Mouse (Mus musculus) neural tube, embryonic 10.5 days (tissue): ENCODE data around the gene Mrtfb.
"Not testable (repeated sequence)": the region's sequence is repeated elsewhere in the genome, so short reads cannot be mapped to it uniquely, and the experiment has no call there.

Experiments used
- DNase-seq: peaks from one replicate; pipeline ENCODE4 v3.0.0-alpha.2; 2017; ENCODE audit warnings: low spot score; ENCODE audit errors: extremely low spot score

Gene Mrtfb

DNA sequence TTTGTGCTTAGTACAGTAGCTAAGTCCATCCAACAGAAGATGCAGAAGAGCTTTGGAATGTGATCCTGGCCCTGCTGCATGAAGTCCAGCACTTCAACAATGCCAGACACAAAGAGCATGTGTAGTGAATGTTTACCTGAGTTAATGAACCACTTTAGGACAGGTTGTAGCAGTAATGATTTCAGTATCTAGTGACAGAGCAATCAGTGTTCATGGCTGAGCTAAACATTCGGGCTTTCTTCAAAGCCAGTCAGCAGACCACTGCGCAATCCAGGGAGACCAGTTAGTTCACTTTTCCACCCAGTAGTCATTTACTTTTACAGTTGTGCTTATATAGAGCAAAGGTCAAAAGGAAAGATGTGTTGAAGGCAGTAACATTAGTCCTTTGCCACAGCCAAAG lies 20.0 kb downstream of the Mrtfb start:
- no peak for DNase-seq

DNA sequence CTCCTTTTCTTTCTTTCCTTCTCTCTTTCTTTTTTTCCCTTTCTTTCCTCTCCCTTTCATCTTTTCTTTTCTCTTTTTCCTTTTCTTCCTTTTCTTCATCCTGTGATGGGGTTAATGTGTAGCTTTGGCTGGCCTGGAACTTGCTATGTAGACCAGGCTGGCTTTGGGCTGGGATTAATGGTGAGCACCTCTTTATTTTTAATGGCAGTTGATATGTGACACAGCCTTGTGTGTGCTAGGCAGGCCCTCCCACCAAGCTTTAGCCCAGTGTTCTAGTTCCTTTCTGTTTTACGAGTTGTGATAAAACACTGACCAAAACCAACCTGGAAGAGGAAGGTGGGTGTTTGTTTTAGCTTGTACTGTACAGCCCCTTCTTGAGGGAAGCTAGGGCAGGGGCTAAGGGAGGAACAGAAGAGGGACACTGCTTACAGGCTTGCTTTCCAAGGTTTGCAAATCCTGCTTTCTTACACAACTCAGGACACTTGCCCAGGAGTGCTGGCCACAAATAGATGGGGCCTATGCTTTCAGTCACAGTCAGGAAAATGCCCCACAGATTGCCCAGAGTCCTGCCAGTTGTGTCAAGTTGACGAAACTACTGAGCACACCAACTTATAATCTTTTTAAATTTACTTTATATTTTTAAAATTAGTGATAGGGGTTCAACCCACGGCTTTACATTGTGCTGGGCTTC lies 20.6 kb downstream of the Mrtfb start:
- no peak for DNase-seq

DNA sequence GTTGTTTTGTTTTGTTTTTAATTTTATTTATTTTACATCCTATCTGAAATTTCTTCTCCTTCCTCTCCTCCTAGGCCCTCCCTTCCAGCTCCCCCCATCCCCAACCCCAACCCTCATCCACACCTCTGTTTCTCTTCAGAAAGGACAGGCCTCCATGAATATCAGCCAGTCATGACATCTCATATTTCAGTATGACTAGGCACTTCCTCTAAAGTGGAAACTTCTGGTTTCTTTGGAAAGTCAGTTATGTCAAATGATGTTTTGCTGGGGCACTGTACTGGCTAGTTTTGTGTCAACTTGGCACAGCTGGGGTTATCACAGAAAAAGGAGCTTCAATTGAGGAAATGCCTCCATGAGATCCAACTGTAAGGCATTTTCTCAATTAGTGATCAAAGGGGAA lies 30.1 kb downstream of the Mrtfb start:
- not testable (repeated sequence) for DNase-seq

DNA sequence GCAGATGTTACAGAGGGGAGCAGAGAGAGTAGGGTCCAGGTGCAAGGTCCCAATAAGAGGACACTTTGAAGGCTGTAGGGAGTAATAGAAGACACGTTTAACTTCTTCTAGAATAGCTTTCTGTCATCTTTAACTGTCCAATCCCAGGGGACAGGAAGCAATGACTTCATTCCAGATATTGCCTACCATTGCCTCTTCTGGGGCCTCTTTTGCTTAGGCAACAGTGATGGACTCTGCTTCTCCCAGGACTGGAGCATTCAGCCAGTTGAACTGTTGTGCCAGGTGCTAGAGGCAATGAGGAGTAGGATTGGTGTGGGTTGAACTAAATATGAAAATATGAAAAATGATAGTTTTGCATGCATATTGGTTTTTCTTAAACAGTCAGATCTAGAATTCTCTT lies 41.6 kb downstream of the Mrtfb start:
- no peak for DNase-seq

DNA sequence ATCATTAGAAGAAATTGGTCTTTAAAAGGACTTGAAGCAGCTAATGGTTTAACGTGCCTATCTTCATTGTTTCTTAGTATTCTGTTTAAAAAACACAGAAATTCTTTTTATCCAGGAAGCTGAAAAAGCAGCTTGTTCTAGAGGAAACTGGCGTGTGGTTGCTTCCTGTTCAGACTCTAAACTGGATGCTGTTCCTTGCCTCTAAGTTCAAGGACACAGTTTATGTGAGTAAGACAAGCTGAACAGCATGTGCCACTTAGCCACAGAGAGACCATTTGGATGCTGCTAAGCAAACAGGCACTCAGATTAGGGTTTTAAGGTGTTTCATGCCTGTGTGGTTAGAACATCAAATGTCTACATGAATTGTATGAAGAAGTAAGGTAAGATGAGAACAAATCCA lies 42.7 kb downstream of the Mrtfb start:
- DNase-seq = no peak

DNA sequence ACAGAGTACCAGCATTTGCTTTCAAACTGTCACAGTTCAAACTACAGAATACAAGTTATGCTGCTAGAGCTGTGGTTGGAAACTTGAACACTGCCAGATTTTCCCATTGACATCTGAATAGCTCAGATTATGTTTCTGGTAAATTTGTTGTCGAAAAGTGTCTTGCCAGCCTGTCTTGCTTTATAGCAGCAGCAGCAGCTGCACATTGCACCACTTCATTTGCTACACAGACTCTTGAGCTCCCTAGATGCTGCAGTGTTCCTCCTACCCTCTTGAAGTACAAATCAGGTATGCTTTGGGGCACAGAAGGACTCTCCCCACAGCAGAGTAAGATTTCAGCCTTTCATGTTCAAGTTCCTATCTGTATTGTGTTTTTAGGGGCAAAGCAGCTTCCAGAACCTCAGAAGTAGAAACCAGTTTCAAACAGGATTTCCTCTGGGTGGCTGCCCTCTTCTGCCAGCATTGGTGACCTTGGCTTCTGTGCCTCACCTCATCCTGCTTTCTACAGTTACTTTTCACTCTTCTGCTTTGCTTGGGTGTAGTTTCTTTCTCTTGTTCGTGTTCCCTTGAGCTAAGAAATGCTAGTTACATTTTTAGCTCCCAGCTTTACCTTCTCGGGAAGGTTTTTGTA lies 49.9 kb downstream of the Mrtfb start:
- no peak for DNase-seq

DNA sequence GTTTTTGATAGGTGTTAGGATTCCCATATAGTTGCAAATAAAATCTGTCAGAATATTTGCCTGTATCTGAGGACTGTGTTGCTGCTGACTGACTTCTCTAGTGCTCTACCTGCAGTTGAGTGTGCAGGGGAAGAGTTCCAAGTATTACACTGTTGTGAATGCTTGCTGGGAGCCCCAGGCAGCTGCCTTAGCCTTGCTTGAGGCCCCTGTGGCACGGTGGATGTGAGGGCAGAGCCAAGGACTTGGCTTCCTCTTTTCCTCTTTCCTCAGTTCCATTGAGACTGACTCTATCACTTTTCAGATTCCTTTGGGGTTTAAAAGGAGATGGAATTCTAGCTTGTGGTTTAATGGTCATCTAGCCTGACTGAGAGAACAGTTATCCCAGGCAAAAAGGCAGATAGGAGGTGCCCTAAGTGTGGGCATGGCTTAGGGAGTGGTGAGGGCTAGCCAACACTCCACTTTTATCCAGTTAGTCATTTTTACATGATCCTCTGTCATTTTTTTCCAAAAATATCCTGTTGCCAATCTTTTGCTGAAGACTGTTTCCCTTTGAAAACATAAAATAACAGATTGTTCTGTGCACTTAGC lies 53.9 kb downstream of the Mrtfb start:
- no peak for DNase-seq

DNA sequence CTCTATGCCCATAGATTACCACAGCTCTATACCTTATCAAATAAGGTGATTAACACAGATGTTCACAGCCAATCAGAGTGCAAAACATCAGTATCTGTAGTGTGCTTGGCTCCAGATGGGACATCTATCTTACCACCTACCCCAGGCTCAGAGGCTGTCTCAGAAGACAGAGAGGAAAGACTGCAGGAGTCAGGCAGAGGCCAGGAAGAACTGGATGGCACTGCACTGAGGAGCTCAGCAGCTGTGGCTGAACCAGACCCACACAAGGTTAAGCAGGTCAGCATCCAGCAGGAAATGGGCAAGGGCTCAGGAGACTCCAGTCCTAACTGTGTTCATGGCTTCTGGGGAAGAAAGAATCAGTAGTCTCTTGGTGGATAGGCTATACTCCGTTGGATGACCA lies 55.1 kb downstream of the Mrtfb start:
- DNase-seq = no peak

DNA sequence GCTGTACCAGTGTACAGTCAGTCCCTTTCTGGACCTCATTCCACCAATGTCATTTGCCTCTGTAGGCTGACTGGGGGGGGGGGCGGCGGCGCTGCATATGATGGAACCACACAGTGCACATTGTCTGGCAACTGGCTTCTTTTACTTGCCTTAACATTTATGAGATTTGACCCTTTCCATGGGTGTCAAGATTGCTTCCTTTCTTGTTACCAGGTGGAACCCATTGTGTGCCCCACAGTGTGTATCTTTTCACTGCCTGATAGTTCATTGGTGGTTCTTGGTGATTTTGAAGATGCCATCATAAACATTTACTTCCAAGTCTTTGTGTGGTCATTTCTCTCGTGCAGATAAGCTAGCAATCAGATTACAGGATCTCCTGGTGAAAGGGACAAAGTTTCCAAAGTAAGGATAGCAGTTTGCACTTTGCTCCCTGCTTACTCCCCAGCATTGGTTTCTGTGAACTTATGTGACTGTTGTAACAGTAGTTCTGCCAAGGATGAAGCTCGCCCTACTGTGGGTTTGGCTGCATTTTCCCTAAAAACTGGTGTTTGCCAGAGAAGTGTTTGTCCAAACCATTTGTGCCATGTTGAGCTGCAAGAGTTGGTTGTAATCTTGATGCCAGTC lies 56.9 kb downstream of the Mrtfb start:
- no peak for DNase-seq

DNA sequence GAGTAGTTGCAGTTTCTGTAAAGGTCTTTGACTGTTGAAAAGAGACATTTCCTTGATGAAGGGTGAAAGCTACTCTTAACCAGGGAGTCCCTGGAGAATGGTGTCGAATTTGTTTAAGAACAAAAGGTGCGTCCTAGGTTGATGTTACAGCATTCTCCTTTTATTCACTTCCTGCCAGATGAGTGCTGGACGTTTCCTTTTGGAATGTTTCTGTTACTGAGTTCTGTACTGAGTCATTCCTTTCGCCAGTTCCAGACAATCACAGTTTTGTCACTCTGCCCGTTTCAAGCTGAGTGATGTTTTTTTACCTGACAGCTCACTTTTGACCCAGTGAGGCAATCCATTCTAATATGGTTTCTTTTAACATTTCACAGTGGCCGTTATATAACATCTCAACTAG lies 67.5 kb downstream of the Mrtfb start:
- DNase-seq = no peak

DNA sequence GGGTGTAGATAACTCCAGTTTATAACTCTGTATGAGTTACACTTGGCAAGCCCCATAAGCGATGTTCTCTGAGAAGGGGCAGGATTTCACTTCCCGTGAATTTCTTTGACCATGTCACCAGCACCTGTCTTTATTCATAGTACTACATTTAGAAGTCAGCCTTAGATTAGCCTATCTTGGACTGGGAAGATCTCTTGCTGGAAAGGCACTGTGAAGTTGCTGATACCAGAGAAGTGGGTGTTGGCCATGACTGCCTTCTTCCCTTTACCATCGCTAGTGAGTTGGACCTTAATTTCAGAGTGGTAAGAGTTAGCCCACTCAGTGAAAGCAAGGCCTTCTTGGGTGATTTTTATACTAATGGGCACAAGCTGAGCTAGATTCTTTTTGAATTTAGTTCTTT lies 70.3 kb downstream of the Mrtfb start:
- no peak for DNase-seq

DNA sequence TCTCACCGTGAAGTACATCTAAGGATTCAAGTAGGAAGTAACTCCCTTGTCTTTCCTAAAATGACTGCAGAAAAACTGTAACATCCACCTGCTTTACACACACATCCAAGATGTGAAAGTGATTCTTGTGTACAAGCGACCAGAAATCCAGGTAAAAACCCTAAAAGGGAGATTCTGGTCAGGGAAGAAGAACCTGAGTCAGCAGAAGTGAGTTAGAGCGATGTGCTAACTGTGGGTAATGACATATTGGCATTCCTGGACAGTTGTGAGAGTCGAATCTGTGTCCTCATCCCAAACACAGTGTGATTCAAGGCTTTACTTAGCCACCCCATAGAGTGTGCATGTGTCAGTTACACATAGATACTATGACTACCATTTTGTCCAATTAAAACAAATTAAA lies 72.4 kb downstream of the Mrtfb start:
- no peak for DNase-seq

DNA sequence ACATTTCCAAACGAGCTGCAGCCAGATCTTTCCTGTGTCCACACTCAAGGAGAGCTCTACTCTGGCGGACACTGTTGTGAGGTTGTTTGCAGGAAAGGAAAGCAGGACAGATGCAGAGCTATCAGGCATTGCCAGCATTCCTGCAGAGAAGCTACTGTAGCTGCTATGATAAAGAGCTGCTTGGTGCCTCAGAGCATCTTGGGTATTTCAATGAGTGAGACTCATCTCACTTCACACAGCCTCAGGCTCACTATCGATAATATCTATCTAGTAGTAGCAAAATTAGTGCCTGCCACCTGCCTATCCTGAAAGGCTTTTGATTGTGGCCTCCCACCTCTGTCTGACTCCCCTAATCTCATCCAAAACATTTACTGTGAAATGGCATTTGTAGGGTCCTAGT lies 73.4 kb downstream of the Mrtfb start:
- no peak for DNase-seq

DNA sequence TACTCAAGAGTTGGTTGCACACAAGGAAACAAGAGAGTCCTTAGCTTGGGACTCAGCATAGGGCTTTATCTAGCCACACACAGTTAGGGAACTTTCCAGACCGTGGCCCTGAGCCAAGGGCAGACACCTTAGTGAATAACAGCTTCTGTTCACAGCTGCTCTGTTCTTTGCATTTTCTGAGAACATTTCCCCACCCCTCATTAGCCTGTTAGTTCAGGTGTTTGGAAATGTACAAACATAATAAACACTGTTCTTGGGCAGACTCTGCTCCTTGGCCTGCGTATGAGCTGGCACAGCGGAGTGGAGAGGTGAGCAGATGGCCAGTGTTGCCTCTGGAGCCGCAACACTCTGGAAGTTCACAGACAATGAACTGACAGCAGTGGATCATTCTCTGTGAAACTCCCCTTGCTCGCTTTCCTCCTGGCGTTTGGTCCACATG lies 74.0 kb downstream of the Mrtfb start:
- no peak for DNase-seq

DNA sequence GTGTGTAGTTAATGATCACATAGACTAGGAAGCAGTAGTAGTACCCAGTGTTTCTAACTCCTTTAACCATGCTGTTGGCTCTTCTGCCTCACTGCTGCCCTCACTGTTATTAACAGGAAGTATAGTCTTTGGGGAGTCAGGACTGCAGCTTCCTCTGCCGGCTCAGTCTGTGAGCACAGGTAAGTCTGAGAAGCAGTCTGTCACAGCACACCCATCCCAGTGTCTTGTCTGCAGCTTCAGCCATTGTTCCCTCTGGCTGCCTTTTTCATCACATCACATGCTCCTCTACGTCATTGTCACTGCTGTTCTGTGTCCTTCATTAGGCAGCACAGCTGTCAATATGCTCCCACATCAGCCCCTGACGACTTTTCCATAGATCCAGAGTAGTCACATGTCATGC lies 75.6 kb downstream of the Mrtfb start:
- DNase-seq = no peak

DNA sequence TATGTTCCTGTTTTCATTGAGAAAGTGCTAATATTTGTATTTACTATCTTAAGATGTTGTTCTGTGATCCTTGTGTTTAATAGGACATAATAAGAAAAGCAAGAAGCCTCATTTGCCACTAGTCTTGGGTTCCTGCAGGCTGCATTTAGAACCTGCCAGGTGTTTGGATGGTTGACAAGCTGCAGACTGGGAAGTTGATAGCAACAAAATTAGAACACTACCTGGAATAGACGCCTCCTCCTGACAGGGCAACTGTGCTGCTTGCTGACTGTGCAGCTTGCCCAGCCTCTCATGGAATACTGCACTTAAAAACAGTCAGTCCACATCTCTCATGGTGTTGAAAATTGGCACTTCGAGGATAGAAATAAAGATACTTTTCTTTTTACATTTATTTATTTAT lies 76.3 kb downstream of the Mrtfb start:
- no peak for DNase-seq

DNA sequence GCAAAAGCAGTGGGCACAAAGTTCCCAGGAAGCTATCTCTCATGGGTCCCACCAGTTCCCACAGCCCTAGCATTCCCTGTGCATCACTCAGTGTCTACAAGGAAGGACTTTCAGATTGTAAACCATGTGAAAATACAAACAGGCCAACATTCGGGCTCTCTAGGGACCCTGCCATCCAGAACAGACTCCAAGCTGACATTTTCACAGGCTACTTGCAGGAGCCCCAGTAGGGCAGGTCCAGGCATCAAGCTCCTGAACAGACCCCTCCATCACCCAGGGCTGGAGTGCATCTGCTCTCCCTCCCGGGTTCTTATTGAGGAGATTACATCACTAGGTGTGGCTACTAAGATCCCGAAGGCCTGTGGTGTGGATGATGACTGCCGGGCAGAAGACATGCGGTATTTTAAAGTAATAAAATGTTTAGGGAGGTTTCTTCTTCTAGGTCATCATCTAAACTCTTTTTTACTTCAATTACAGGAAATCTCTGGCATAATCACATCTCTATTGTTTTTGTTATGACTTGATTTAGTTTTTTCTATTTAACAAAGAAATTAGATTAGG lies 77.6 kb downstream of the Mrtfb start:
- no peak for DNase-seq

DNA sequence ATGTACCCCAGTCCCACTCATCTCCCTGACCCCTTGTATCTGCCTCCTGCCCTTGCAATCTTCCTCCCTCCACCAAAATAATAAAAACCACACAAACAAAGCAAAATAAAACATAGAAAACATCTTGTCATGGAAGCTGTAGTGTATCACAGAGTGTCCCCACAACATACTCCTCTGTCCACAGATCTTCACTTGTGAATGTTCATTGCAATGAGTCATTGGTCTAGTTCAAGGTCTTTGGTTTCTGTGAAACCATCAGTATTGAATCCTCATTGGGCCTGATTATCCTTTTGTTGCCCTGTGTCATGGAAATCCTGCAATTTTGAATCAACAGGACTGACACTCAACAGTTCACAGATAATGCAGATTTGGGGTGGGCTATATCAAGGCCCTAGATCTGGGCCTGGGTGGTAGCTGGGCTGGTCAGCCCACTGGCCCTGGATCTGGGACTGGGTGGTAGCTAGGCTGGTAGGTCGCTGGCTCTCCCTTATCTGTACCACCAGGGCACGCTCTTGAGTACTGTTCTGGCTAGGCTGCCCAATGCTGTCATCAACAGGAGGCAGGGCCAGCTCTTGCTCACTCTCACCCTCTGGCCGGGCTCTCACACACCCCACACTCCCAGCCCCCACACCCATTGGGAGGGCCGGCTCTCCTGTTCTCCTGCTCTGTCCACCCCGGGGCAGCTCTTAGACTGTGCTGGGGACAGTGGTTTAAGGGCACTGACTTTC lies 80.4 kb downstream of the Mrtfb start:
- no peak for DNase-seq

DNA sequence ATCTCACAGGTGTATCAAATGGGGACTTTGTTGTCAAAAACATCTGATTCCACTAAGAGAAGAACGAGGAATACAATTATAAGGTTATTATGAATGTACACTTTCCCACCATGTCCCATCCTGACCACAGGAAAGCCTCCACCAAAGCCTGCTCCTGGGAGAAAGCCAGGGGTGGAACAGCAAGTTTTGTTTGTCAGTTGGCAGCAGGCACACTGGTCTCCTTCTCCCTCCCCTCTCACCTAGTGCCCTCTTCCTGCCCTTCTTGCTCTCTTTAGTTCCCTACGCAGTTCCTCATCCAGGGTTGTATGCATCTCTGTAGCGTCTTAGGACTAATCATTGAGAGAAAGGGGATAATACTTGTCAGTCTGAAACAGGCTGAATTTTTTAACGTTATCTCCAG lies 81.8 kb downstream of the Mrtfb start:
- no peak for DNase-seq

DNA sequence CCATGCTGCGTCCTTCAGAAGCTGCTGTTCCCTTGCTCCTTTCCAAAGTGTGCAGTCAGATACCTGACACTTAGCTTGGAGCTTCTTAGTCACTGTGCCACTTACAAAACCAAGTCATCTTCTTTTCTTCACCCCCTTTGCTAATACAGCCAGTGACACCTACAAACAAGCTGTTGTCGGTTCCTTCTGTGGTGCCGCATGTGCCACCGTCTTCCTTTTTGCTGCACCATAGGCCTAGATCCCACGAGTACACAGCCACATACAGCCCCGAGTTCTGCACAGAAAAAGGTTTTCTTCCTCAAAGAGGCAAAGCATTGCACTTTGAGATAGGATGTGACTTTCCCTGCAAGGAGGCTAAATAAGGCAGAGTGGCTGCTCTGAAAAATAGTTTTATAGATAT lies 83.2 kb downstream of the Mrtfb start:
- DNase-seq = no peak

DNA sequence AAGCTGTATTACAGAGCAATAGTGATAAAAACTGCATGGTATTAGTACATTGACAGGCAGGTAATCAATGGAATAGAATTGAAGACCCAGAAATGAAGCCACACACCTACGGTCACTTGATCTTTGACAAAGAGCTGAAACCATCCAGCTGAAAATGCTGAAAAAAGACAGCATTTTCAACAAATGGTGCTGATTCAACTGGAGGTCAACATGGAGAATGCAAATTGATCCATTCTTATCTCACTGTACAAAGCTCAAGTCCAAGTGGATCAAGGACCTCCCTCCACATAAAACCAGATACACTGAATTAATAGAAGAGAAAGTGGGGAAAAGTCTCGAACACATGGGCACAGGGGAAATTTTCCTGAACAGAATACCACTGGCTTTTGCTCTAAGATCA lies 89.5 kb downstream of the Mrtfb start:
- not testable (repeated sequence) for DNase-seq

DNA sequence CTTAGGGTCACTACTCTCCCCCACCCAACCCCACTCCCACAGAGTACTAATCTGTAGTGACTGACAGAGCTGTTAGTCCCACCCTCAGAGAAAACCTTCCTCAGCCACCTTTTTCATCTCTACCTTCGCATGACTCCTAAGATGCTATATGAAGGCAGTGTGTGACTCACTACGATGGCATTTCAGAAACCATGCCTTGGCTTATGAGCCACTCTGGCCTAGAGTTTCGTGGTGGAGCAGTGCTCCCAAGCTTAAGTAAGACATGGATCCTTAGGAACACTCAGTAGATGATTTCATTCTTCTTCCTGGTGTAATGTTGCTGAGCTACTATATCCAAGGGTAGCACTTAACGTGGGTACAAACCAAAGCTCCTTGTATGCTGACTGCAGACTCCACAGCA lies 94.4 kb downstream of the Mrtfb start:
- no peak for DNase-seq
